Mouse (Mus musculus): ENCODE data around the gene Tmem63c.

Gene Tmem63c

DNA sequence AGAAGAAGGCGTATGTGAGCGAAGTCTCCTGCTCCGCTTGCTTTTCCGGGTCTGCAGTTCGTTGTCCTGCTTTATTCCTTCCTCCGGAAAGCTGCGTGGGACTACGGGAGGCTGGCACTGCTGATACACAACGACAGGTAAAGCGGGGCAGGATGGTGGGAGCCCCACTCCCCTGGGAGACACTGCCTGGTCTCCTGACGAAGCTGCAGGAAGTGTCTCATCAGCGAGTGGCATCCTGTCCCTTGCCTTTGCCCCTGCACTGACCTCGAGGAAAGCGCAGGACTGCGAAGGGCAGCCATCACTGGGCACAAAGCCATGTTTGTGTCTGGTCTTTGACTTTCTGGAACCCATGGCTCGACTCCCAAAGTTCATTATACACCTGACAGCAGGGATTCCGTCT is 35.9 kb downstream of the Tmem63c start:
- DNase-seq = no peak

DNA sequence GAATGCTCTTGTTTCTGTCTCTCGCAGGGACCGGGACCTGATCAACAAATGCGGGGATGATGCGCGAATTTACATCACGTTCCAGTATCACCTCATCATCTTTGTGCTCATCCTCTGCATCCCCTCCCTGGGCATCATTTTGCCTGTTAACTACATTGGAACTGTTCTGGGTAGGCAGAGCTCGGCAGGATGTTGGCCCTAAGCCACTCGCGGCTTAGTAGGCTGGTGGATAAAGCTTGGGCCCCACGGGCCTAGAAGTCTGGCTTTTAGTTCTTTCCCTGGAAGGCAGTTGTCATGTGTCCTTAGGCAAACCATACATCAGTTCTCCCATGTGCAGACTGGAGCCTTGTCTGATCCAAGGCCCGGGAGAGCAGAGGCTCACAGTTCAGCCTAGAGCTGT is 44.3 kb downstream of the Tmem63c start:
- no peak for DNase-seq

DNA sequence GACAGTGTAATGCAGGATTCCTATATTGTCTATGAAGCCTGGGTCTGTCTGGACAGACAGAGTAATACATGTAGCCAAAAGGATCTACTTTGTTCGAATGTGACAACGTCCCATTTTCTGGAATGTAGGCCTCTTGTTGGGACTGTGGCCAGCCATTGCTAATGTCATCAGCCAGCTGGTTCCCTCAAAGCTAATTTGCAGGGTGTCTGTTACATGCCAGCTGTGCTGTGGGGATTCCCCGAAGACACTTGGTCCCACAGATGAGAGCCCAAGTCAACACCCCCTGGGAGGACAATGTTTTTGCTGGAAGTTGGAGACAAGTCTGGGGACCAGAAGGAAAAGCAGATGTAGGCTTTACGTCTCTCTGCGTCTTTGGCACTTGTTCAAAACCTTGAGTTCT is 45.3 kb downstream of the Tmem63c start:
- DNase-seq = no peak

DNA sequence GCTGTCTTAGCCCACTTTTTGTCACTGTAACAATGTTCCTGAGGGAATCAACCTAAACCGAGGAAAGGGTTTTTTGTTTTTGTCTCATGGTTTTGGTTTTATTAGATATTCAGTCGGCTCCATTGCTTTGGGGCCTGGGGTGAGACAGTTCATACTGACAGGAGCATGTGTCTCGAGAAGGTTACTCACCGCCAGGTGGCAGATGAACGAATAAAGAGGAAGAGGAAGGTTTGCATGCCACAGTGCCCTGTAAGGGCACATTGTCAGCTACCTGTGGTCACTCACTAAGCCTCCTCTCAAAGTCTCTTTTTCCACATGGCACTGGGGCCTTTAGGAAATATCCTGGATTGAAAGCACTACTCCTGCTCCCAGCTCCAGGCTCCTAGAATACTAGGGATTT is 49.4 kb downstream of the Tmem63c start:
- no peak for DNase-seq

DNA sequence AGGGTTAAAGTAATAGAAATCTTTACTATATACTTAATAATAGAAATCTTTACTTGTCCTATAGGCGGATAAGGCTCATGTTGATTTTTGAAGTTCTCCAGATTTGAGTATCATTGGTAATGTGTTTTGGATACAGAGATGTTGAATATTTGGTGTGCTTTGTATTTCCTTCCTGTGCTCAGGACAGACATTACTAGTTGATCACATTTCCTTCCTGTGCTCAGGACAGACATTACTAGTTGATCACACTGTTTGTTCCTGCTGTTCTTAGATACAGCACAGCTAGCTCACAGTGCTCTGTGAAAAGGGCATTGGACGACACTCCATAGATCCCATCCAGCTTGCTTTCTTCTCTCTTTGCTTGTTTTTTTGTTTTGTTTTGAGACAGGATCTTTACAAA is 55.5 kb downstream of the Tmem63c start:
- DNase-seq = no peak

DNA sequence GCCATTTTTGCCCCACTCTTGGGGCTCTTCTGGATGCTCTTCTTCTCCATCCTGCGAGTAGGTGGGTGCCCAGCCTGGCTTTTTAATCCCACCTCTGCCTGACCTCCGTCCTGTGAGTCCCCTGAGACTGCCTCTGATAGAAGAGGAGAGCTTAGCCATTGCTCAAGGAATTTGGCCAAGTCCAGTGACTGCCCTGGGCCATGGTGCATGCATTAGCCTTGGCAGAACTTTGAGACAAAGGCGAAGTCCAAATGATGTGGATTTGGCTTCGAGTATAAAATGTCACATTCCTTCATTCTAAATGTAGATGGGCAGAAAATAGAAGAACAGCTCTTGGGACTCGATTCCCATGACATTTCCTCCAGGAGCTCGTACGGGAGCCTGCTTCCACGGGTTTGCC is 61.7 kb downstream of the Tmem63c start:
- DNase-seq = no peak

DNA sequence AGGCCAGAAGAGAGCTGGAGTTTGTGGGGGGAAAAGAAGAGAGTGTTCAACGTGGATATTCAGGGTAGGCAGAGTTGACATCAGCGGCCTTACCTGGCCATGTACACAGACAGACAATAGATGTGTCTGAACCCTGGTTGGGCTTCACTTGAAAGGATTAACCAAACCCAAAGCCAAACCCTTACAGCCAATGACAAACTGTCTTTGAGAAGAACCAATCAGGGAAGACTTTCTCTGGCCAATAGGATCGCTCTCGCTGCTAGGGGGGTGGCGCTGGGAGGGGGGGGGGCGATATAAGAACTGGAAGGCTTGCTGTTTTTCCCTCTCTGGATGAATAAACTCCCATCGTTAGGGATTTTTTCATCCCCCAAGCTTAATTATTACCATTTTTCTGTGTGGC is 66.1 kb downstream of the Tmem63c start:
- DNase-seq = no peak

DNA sequence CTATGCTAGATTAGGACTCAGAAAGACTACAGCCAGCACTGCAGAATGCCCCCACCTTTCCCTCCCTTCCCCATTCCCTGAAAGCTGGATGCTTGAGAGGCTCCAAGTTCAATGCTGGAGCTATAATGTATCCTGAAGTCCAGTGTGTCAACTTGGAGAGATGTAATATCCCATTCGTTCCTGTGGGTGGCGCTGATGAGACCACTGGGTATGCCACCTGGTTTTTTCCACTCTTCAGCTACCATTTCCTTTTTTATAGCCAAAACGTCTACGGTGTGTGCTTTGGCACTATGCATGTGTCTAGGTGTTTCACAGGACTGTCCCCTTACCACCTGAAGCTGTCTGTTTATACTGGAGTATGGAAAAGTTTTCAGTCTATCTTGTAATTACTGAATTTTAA is 67.2 kb downstream of the Tmem63c start:
- DNase-seq = peak; percentile 34 to 40

DNA sequence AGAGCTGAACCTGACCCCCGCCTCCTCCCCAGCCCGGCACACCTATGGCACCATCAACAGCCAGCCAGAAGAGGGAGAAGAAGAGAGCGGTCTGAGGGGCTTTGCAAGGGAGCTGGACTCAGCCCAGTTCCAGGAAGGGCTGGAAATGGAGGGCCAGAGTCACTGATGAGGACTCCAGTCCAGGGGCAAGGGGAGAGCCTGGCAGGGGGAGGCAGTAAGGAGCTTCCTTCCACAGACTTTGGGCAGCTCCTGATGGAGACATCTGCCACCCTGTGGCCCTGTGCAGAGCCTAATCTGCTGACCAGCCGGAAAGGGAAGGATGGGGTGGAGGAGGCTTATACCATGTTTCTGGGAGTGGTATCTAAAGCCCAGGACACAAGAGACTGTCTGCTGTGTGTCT is 68.1 kb downstream of the Tmem63c start:
- DNase-seq = no peak

DNA sequence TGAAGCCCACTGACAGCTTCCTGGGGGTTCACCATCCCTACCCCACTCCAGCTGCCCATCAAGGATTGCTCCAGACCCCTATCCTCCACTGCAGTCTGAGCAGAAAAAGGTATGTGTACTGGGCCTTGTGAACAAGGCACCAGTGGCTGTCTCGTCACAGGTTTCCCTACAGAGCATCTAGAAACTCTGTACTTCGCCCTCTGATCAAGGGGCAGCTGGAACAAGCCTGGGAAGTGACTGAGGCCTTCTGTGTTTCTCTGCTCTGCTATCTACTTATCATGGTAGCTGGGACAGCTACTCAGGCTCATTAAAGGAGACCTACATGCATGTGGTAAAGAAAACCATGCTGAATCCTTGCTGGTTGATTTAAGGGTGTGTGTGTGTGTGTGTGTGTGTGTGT is 68.6 kb downstream of the Tmem63c start:
- no peak for DNase-seq

DNA sequence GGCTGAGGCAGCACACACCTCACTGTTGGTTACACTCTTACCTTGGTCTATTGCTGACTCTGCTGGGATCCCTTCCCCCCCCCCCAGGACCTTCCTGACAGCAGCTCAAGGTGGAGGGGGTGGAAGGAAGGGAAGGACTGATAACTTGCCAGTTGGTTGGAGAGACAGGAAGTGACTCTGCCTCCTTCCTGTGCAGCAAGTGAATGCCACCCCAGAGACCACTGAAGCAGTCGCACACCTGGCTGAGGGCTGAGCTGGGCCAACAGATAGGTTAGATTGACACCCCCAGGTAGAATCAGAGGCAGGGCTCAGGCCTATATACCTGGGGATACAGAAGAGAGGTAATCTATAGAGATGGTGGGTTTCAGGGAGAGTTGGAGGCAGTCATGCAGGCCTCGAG is 70.8 kb downstream of the Tmem63c start:
- DNase-seq = no peak

DNA sequence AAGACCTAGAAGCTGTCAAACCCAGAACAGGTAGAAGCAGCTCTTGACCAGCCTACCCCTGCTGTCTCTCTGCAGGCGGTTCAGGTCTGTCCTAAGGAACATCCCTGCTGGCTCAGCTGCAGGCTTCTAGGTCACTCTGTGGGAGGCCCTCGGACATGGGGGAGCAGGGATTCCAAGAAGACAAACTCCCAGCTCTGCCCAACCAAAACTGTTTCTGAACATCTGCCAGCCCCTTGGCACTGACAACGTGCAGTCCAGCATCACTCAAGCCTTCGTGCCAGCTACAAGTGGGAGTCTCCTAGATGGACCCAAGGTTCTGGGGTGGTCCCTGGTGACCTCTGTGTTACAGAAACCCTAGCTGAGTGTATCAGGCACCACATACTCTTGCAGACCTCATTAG is 72.1 kb downstream of the Tmem63c start:
- no peak for DNase-seq

DNA sequence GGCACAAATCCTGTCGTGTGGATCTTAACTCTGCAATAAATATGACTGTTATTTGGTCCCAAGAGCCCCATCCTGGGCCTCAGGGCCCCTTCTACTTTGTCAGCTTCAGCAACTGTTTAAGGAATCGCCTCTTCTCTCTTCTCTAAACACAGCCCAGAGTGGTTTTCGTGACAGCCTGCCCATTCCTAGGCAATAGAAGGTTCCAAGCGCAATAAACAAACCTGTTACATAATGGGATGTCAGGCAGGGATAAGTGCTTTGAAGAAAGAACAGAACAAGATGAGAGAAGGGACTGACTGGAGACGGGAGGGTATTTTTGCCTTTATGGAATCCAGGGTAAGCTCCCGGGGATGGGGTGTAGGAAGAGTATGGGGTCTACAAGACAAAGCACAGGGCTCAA is 72.5 kb downstream of the Tmem63c start:
- DNase-seq = no peak

DNA sequence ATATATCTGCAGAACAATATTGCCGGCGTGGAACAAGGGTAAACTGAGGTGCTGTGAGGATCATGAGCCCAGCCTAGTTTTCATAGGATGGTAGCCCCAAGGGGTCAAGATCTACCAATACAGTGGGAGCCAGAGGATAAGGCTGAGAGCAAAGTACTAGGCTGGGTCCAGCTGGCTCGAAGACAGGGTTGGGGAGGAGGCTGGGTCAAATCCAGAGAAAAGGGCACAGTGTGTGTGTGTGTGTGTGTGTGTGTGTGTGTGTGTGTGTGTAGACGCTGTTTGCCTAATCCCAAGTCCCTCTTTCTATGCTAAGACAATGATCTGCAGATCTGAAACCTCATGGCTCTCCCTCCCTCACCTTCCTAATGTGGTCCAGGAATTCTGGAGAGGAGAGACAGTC is 79.2 kb downstream of the Tmem63c start:
- DNase-seq = no peak

DNA sequence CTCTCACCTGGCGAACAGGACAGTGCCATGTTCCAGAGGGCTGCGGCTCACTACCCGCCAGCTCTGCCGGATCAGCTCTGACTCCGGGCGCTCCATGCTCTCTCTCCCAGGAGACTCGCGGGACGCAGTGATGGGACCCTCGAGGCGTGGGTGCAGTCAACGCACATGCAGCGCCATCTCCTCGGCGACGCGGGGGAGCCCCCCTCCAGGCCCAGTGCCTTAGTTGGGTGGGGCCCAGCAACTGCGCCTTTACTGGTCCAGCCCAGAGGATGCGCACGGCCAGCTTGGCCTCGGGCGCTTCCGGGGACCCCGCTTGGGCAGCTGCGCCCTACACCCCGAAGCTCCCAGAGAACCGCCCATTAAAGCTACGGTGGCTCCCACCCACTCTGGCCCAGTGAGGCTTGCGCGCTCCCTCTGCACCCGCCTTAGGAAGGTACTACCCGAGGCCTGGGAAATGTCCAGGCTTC is 81.1 kb downstream of the Tmem63c start, which contains the start of gene Ngb:
TSS of gene Ngb (minus strand) at position 375 of the 467 bp plus-strand sequence.
- no peak for DNase-seq

DNA sequence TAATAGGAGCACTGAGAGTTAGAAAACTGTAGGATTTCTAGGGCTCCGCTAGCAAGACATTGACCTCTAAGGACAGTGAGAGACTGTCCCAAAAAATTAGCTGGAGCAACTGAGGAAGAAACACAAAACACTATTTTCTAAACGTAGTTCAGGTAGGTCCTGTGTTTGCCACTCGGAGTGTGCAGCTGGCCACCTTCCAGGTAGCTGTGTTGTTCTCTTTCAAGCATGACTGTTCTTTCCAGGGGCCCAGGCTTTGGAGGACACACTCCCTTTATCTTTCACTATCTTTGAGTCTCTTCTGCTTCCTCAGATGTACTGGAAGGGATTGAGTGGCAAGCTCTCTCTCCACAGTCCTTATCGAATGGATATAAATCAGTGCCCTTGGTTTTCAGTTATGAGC is 82.3 kb downstream of the Tmem63c start:
- DNase-seq = no peak

DNA sequence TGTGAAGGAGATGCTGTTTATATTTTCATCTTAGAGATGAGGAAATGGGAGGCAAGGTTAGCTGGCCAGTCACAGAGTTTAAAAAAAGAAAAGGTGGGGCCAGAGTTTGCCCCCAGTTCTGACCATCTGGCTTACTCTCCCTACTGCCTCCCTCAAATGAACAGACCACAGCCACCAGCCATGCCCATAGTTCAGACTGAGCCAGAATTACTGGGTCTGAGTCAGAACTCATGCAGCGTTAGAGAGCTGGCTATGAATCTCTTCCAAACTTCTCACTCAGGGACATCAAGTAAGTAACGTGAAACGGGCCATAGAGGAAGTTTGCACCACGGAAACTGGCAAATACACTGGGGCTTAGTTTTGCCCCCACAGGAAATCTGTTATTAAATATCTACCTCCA is 83.7 kb downstream of the Tmem63c start:
- DNase-seq = no peak

DNA sequence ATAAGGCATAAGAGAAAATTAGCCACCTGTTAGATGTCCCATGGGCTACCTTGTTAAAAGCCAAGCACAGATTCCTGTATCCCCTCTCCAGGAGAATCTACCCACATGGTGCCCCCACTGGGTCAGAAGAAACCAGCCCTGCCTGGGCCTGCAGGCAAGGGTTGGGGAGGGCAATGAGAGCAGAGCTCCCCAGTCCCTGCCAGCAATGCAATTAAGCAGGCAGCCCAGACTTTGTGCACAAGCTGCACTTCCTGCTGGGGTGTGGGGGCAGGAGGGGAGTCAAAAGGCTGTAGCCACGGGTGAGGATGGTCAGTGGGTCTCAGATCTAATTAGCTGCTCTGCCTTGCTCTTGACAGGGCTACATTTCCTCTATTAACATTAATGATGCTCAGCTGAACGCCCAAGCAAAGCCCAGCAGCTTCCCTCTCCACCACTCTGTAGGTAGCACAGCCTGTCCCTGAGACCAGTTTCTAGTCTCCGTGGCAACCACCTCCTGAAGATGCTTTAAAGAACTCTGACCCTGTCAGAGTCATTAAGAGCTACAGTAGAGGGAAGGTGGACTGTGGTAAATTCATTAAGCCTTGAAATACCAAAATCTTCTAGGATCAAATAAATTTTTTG is 86.3 kb downstream of the Tmem63c start:
- DNase-seq = no peak

DNA sequence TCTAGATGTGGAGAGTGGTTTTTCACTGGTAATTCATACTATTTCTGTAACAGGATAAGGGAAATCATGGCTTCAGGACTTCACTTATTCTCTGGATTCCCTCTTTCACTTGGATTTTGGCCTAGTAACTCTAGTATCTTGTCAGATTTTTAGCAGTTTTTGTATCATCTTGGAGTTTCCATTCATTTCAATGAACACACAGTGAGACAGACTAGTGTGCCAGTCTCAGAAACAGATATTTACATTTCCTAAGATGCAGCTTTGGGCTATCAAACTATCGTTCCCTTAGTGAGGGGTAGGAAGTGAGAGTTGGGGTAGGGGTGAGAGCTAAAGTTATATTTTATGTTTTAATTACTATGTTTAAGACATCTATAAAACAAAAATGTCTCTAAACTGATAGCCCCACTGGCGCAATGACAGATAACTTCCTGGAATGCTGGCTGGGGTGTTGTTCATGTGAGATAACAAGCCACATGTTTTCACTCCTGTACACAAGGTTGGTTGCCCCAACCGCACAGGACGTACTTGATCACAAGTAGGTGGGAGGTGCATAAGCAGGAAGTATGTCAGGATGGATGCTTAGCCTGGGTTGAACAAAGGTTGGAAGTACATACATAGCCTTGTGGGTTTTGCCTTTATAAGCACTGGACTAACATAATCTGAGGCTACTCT is 100.9 kb downstream of the Tmem63c start:
- no peak for DNase-seq

DNA sequence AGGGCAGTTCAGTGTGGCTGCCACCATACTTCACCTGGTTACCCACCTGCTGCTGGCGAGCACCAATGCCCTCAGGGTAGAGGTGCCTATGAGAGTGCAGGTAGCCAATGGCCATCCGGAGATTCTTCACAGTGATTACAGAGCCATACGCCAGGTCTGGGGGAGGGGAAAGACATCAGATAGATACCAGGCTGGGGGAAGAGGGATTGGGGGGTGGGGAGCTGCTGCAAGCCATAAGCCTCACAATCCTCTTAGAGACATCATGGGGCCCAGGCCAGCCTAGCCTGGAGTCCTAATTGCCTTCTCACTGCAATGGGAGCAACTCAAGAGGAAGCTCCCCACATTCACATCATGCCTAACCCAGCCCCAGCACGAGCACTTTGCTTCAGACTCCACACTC is 106.1 kb downstream of the Tmem63c start:
- DNase-seq = no peak

DNA sequence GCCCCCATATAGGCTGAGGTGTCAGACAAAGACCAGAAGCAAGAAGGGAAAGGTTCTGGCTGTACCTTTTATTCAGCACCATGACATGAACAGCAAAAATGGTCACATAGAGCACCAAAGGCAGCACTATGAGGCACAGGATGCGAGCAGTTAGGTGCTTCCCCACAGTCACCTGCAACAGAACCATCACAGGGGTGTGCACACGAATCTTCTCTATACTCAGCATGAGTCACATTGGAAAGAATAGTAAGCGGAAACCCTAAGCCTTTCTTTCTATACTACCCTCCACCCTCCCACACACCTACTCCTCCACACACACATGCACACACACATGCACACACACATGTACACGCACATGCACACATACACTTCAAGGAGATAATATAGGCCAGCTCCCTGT is 109.1 kb downstream of the Tmem63c start:
- DNase-seq = no peak

DNA sequence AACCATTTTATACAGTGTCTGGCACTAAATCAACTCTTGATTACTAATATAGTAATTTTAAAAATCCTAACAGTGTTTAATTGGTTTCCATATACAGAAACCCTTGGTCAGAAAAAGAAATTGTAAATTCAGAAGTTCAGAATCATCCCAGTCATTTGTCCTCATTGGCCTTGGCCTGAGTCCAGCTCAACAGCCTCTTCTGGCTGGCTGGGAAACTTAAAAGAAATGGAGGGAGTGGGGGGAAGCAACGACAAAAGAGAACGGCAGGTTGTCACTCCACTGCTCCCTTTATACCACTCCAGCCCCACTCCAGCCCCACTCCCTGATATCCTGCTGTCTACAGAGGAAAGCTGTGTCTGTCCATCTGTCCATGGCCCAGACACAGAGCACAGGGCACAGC is 110.0 kb downstream of the Tmem63c start:
- no peak for DNase-seq

DNA sequence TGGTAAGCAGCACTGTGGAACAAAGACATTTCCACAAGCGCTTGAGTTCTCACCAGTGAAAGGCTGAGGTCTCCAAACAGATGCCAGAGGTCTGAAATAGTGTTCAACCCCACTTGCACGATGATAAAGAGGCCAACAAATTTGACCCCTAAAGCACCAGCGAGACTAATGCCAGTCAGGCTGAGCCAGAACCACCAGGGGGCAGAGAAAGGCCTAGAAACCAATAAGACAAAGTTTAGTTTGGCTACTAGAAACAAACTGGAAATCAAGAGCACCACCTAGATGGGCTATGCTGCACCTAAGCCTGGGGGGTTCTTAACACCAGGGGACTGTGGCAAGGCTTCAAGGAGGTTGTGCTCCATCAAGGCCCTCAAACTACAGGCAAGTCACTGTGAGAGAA is 110.5 kb downstream of the Tmem63c start:
- DNase-seq = peak; percentile 62 to 66

DNA sequence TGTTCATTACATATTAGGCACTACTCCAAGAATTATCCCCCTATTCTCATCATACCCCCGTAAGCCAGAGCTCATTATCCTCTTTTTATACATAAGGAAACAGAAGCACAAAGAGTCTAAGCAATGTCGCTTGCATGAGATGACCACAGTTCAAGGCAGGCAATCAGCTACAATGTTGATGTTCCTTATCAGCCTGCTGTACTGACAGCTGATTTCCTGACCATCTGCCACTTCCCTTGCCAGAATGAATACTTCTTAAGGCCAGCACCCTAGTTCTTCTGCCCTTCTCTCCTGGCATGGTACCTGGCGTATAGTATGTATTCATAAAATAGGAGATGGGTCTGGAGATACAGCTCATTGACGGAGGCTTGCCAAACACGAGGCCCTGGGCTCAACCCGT is 111.1 kb downstream of the Tmem63c start:
- DNase-seq = no peak

DNA sequence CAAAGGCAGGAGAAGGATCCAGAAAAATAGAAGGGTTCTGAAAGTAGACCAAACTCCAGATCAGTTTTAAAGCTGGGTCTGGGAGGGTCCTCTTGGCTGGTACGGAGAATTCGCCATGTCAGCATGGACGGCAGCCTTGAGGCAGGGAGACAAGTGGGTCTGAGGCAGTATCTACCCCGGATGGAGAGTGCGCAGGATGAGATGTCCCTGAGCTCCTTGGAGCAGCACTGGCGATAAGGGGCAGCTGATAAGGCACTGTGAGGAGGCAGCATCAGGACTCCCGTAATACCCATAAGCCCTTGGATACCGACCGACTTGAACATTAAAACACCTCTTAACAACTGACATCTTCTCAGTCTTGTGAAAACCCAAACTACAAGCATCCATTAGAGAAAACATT is 111.6 kb downstream of the Tmem63c start:
- DNase-seq = no peak
